Mouse (Mus musculus): Measurements from ENCODE around the gene Gm9964.
A peak's percentile ranks its signal among the peaks of the same experiment; 100 is the strongest.

Gene Gm9964

GRCm38 (mm10) chr11:79254391-79255098 is 42.2 kb downstream of the Gm9964 start, which contains the start of gene Wsb1:
Gene Wsb1, minus strand, starts transcription at chr11:79254671.
- peak; percentile 96 for DNase-seq (ENCODE audit: extremely low read depth, insufficient read length, low spot score)

- DNase-seq (ENCODE audit: extremely low read depth, insufficient read length, low spot score) = peak; percentile 68
Observed at GRCm38 (mm10) chr11:79253542-79254390, 42.9 kb downstream of the Gm9964 start.

- DNase-seq (ENCODE audit: extremely low read depth, insufficient read length, low spot score) = peak; percentile 67
Observed at GRCm38 (mm10) chr11:79252881-79253541, 43.7 kb downstream of the Gm9964 start.

Measured in 3134 (cell line).